Mouse (Mus musculus) embryonic facial prominence, embryonic 14.5 days (tissue): Measurements from ENCODE around the gene Sec16b. TPM values are rescaled to one million over a fixed set of nuclear protein-coding genes. Genes with fewer than 3 reads are reported as not detected.

Source experiments
- ATAC-seq: fragments of 200-750 bp; cut with Nextera tagmentation; 2 replicates; pipeline ENCODE4 v1.8.0; 2017; ENCODE audit warnings: low read depth, moderate number of reproducible peaks, moderate TSS enrichment
- DNase-seq: peaks from one replicate; pipeline ENCODE4 v3.0.0-alpha.2; 2015; ENCODE audit warnings: low spot score
- H3K27ac ChIP-seq: fragments of 300-500 bp; sonication (generic); replicated peaks from 2 replicates; pipeline ENCODE4 v1.5.1; 2014; ENCODE audit warnings: low read depth, mild to moderate bottlenecking, low read length, moderate library complexity
- H3K27me3 ChIP-seq: fragments of 300-500 bp; sonication (generic); replicated peaks from 2 replicates; pipeline ENCODE4 v1.6.1; 2014; ENCODE audit warnings: low read length; ENCODE audit not compliant: control insufficient read depth, insufficient read depth
- H3K36me3 ChIP-seq: fragments of 300-500 bp; sonication (generic); 2 replicates; pipeline ENCODE4 v1.6.1; 2014; ENCODE audit warnings: low read length, mixed read lengths; ENCODE audit not compliant: control insufficient read depth, insufficient read depth
- H3K4me1 ChIP-seq: fragments of 300-500 bp; sonication (generic); 2 replicates; pipeline ENCODE4 v1.6.1; 2014; ENCODE audit warnings: antibody characterized with exemption, low read length; ENCODE audit not compliant: control insufficient read depth, insufficient read depth
- H3K4me2 ChIP-seq: fragments of 300-500 bp; sonication (generic); 2 replicates; pipeline ENCODE4 v1.6.1; 2014; ENCODE audit warnings: low read depth, mild to moderate bottlenecking, low read length, moderate library complexity, mixed read lengths
- H3K4me3 ChIP-seq: fragments of 300-500 bp; sonication (generic); 2 replicates; pipeline ENCODE4 v1.5.1; 2014; ENCODE audit warnings: low read depth, mild to moderate bottlenecking, low read length
- H3K9ac ChIP-seq: fragments of 300-500 bp; sonication (generic); 2 replicates; pipeline ENCODE4 v1.6.1; 2014; ENCODE audit warnings: low read depth, mild to moderate bottlenecking, low read length, moderate library complexity, mixed read lengths
- H3K9me3 ChIP-seq: fragments of 300-500 bp; sonication (generic); 2 replicates; pipeline ENCODE4 v1.6.1; 2016; ENCODE audit warnings: low read length; ENCODE audit not compliant: control insufficient read depth
- WGBS: fragments of 180-500 bp; shearing (Covaris S2); extraction: QIAGEN DNeasy Blood & Tissue Kit; methylation state at CpG from one replicate; pipeline ENCODE4 v1.1.7; 2014; 5-methylcytosine and 5-hydroxymethylcytosine counted together
- polyA plus RNA-seq: library from polyadenylated mRNA; unstranded; fragments of >200 nt; fragmentation: Nextera tagmentation; extraction: Ambion mirVana; gene quantifications from 2 replicates; pipeline ENCODE4 v1.2.1, GENCODE M21; 2014

Gene Sec16b
- polyA plus RNA-seq, 1 experiment from 2014 or later = 9.8 TPM

DNA sequence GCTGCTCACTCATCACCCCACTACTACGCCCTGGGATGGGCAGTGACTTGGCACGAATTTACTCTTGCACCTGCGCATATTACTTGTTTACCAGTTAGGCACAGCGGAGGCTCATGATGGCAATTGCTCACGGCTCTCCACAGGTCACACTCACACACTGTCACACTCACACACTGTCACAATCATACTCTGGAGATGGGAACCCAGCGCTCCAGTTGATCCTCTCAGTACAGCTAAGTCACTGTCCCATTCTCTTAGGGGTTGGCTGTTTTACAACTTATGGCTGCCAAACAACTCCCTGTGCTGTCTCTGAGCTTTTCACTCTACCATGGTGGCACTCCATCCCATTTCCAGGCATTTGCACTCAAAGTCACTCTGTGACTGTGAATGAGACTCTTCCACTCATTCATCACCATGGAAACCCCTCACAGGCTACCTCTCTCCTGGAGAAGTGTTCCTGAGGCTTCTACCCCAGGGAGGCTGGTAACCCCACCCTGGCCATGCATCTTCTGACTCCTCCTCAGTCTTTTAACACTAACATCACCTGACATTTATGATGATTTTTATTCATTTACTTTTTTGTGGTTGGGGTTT lies 5.1 kb upstream of the Sec16b start:
- Histone ChIP-seq H3K27ac (no peak overlapping the region), H3K9me3 (no peaks in the 10 kb centered on the region), H3K27me3 (no peaks in the 10 kb centered on the region), H3K4me3 (no peak overlapping the region), H3K4me2 (no peak overlapping the region), H3K9ac (no peak overlapping the region), H3K4me1 (no peaks in the 10 kb centered on the region), H3K36me3 (no peaks in the 10 kb centered on the region)
- no peak for ATAC-seq
- 90% methylated on average over 6 of the region's 6 CpGs for WGBS
- no peak for DNase-seq

DNA sequence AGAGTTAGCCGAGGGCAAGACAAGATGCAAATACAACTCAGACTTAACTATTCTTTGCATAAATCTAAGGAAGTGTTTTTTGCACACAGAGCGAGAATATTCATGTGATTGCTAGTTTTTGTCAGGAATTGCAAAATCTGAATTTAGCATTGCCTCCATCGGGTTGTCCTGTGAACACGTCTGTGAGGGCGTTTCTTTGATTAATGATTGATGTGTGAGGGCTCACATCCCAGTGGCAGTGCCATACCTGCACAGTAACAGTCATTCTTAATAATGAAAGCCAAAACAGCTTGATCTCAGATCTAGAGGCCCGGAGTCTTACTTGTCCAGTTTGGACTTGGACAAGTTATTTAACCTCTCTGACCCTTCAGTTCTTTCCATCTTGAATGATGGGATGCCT lies 3.5 kb upstream of the Sec16b start:
- H3K27ac ChIP-seq = no peak overlapping the region
- 72% methylated on average over 6 of the region's 6 CpGs for WGBS

DNA sequence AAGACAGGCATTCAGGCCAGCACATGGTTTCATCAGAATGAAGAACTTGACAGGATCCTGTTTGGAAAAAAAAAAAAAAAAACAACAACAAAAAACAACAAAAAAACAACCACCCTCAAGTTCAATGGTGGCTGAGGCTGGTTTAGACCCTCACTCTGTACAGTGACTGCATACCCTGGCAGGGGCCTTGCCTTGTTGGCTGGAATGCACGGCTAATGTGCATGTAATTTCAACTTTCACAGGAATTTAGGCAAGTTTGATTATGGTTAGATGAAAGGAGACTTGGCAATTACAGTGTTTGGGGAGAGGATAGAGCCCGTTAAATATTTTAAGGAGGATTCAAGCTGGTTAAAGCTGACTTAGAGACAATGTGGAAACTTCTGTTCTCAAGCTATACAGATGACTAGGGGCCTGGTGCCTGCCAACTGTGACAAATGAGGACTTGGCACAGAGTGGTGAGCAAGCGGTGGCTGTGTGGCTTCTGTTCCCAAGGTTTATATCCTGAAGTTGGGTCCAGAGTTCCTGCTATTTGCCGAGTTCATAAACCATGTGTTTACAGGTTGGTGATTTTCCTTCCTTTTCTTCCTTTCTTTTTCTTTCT lies 567 bp downstream of the Sec16b start:
- Histone ChIP-seq H3K27ac (peak overlapping the region; percentile 35), H3K9ac (peak overlapping the region; percentile 32), H3K36me3 (no peaks in the 10 kb centered on the region), H3K4me3 (peak overlapping the region; percentile 8; the same call in 1 of the 2 replicates), H3K4me1 (peaks cover 5% of the 10 kb centered on the region; the same call in 1 of the 2 replicates), H3K27me3 (no peaks in the 10 kb centered on the region; the same call in 1 of the 2 replicates), H3K4me2 (peak overlapping the region; percentile 36), H3K9me3 (no peaks in the 10 kb centered on the region)
- 20% methylated on average over 4 of the region's 4 CpGs for WGBS
- ATAC-seq (peak; percentile 87), DNase-seq (peak; percentile 77)

More for the DNA sequence above, 3.5 kb upstream of the Sec16b start:
- Histone ChIP-seq H3K4me1 (peaks cover 5% of the 10 kb centered on the region; the same call in 1 of the 2 replicates), H3K36me3 (no peaks in the 10 kb centered on the region), H3K9ac (no peak overlapping the region), H3K4me3 (no peak overlapping the region), H3K4me2 (no peak overlapping the region), H3K27me3 (no peaks in the 10 kb centered on the region), H3K9me3 (no peaks in the 10 kb centered on the region)
- no peak for DNase-seq
- ATAC-seq = no peak

DNA sequence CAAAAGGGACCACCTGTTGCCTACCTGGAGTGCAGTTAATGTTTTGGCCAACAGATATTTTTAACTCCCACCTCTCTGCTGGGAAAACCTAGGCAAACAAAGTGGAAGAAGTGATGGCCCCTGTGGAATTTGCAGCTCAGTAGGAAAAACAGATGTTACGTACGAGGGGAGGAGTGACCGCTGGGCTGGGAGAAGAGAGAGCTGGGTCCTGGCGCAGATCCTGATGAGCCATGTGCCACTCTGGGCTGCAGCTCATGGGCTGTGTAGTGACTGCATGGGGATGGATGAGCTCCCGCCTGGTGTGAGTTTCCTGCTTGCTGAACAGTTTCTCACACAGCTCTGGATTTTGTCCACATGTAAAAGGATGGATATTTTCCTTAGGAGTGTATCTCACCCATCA lies 1.3 kb downstream of the Sec16b start:
- peak; percentile 45 for DNase-seq
- no peak for ATAC-seq
- peaks cover 5% of the 10 kb centered on the region; the same call in 1 of the 2 replicates for H3K4me1 ChIP-seq

DNA sequence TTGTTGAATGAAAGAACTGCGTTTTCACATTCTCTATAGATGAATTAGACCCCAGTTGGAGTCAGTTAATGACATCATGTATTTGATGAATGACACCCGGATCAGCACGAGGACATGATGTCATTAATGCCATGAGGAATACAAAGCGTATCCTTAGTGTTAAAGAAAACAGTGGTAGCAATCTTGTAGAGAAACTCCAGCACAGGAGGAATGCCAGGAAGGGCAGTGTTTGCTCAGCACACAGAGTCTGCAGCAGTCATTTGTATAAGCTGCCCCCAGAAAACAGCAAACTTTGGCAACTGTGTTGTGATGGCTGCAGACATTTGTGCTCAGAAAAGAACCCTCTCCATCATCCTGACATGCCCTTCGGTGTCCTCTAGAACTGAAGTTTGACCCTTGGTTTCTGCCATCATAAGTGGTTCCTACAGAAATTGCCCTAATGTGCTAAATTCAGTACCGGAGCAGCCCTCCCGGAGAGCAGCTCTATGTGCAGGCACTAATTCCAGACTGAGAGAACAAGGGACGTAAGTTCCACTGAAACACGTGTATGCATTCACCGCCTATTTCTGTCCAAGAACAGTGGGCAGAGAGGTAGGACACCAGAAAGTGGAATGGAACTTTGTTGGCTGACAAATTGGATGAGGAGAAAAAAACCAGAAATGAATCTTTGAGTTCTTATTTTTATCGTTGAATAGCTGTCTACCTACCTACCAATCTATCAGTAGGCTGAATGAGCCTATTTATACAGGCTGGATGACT lies 6.3 kb downstream of the Sec16b start:
- DNase-seq (no peak), ATAC-seq (no peak)
- Histone ChIP-seq H3K4me3 (no peak overlapping the region), H3K9me3 (no peaks in the 10 kb centered on the region), H3K36me3 (no peaks in the 10 kb centered on the region), H3K4me1 (peaks cover 5% of the 10 kb centered on the region; the same call in 1 of the 2 replicates), H3K4me2 (no peak overlapping the region), H3K27me3 (no peaks in the 10 kb centered on the region; the same call in 1 of the 2 replicates), H3K27ac (no peak overlapping the region), H3K9ac (no peak overlapping the region)
- 69% methylated on average over 11 of the region's 11 CpGs for WGBS

More for the DNA sequence above, 1.3 kb downstream of the Sec16b start:
- peak overlapping the region; percentile 29 for H3K4me2 ChIP-seq
- H3K4me3 ChIP-seq = no peak overlapping the region
- 36% methylated on average over 5 of the region's 5 CpGs for WGBS
- H3K27ac ChIP-seq = no peak overlapping the region
- H3K27me3 ChIP-seq = no peaks in the 10 kb centered on the region; the same call in 1 of the 2 replicates
- H3K9me3 ChIP-seq = no peaks in the 10 kb centered on the region
- no peaks in the 10 kb centered on the region for H3K36me3 ChIP-seq
- H3K9ac ChIP-seq = no peak overlapping the region

DNA sequence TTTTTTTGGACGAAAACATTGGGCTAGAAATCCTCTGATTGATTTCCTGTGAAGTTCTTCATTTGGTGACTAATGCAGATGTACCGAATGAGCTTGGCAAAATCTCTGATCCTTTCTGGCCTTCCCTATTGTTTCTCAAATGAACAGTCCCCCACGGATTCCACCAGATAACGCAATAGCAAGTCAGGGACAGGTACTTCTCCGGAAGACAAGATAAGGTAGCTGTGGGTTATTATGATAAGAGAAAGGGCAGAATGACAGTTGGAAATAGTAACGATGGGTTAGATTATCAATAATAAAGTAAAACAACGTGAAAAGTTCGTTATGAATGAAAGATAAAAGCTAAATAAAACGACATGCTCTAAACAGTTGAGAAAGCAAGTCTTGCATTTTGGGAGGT lies 7.0 kb downstream of the Sec16b start:
- H3K9ac ChIP-seq = no peak overlapping the region
- H3K9me3 ChIP-seq = no peaks in the 10 kb centered on the region
- DNase-seq (no peak), ATAC-seq (no peak)
- WGBS = 80% methylated on average over 9 of the region's 9 CpGs
- H3K27me3 ChIP-seq = no peaks in the 10 kb centered on the region; the same call in 1 of the 2 replicates
- H3K4me3 ChIP-seq = no peak overlapping the region
- no peaks in the 10 kb centered on the region for H3K36me3 ChIP-seq
- H3K4me2 ChIP-seq = no peak overlapping the region
- H3K4me1 ChIP-seq = peaks cover 7% of the 10 kb centered on the region
- H3K27ac ChIP-seq = no peak overlapping the region

DNA sequence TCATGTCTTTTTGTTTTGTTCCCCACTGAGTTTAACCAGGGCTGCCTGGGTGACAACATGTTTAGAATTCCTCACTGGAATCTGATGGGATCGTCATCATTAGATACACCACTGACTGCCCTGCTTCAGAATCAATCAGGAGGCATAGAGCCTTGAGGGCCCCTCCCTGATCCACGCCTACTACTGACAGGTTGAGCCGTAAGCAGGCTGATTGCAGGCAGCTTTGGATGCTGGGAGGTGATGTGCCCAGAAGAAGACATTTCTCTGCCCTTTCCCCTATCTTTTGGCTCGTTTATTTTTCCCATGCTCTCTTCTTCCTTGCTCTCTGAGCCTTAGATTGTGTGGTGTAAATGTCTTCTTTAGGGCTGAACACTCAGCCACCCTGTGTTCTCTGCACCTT lies 7.8 kb downstream of the Sec16b start:
- WGBS = 61% methylated on average over 4 of the region's 4 CpGs
- Histone ChIP-seq H3K27ac (no peak overlapping the region), H3K9me3 (no peaks in the 10 kb centered on the region), H3K9ac (no peak overlapping the region), H3K4me3 (no peak overlapping the region), H3K27me3 (no peaks in the 10 kb centered on the region; the same call in 1 of the 2 replicates), H3K4me1 (peaks cover 8% of the 10 kb centered on the region), H3K36me3 (no peaks in the 10 kb centered on the region), H3K4me2 (no peak overlapping the region)
- ATAC-seq (no peak), DNase-seq (no peak)

DNA sequence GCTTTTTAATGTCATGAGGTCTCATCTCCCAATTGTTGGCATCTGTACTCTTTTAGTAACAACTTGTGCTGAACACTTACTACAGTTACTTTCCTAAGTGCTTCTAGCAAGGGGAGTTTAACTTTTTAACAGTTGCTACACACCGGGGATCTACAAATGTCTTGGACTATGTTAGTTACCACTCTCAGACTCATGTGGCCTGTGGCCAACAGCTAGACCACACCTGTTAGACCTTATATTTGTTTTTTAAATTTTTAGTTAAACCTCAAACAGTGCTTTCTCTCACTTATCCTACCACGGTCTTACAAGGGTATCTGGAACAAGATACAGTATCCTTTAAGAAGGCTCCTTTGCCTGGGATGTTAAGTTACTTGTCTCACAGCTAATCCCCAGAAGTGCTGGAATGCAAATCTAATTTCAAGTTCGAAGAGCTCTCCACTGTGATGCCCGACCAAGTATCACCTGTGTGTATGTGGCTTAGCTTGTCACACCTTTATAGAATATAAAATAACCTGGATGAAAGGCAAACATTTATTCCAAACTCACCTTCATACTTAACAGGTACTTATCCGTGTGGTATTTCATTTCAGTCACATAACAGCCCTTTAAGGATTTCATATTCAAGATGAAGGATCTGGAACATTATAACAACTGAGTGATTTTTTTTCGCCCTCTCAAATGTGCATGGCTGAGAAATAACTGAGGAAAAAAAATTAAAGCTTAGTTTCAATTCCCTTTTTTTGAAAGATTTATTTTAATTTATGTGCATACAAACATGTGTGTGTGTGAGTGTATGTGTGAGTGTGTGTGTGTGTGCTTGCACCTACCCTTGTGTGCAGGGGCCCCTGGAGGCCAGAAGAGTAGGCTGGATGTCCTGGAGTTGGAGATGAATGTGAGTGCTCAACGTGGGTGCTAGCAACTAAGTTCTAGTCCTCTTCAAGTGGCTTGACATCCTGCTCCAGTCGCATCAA lies 10.6 kb downstream of the Sec16b start:
- no peaks in the 10 kb centered on the region for H3K9me3 ChIP-seq
- H3K9ac ChIP-seq = no peak overlapping the region
- no peak for ATAC-seq
- peaks cover 8% of the 10 kb centered on the region for H3K4me1 ChIP-seq
- no peaks in the 10 kb centered on the region for H3K36me3 ChIP-seq
- 68% methylated on average over 8 of the region's 8 CpGs for WGBS
- no peak overlapping the region for H3K4me3 ChIP-seq
- no peaks in the 10 kb centered on the region for H3K27me3 ChIP-seq
- H3K4me2 ChIP-seq = no peak overlapping the region
- no peak for DNase-seq
- no peak overlapping the region for H3K27ac ChIP-seq
